Mouse (Mus musculus) frontal cortex, postnatal 10 days (tissue): Measurements from ENCODE around the gene Atxn2l.

Experiments
- DNase-seq, 2 experiments: peaks; one replicate each; pipeline ENCODE4 v3.0.0; 2022; ENCODE audit warnings: low spot score in 2 of 2, mixed read lengths in 1 of 2

Gene Atxn2l

DNA sequence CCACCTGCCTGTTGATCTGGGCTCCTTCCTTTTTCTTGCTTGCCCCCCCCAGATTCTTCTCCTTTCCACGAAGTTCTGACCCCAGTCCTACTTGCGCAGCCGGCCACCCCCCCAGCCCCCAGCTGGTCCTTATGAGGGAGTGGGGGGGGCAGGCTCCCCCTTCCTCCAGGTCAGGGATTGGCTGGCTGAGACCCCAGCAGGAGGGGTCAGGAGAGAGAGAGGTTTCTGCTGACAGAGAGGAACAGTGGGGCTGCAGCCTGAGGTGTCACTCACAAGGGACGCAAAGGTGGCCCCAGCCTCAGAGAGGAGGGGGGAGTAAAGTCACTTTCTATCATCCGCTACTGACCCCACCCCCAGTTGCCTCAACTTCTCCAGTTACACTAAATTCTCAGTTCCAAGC is 40.2 kb downstream of the Atxn2l start, which contains the start of gene Atp2a1:
Atp2a1 (minus strand) TSS at position 105 of the 400 bp plus-strand sequence.
- no peak for DNase-seq

DNA sequence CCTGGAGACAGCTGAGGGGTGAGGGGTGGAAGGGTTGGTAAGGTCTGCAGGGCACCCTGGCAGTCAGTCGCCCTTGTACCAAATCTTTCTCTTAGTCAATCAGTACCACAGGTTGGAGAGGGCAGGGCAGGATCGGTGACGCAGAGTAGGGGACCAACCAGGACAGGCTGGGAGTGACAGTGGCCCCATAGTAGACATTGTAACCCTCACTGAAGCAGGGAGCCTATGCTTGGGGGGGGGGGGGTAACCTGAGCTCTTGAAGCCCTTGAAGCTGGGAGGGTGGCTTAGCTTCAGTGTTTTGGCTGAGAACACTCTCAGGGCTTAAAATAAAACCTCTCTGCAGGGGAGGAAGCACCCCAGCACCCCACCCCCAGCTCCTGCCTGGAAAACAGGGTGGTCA is 41.6 kb downstream of the Atxn2l start:
- DNase-seq: no peak

DNA sequence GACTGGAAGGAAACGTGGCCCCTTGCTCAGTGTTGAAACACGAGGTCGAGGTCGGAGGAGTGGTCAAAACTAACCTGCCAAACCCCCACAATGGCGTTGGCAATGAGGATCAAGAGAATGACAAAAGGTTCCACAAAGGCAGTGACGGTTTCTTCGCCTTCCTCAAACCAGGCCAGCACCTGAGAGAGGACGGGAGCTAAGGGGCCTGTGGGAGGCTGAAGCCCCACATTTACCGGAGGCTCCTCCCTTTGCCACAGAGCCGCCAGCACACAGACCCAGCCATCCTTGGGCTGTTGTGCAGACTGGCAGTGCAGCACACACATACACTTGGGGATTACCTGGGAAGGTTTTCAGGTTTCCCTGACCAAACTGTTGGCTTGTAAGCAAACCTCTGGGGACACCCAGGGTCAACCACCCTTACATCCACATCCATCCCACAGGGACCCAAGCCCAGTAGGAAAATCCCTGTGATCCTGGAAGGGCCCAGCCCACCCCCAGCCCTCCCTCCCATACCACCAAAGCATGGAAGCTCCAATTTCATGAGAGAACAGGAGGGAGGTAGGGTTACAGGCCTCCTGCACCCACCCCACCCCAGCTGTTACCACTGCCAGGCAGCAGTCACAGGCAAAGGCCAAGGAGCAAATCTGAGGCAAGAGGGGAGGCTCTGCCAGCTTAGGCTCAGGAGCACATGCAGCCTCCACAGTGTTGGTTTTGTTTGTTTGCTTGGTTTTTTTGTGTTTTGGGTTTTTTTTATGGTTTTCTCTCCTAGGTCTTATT is 42.4 kb downstream of the Atxn2l start:
- no peak for DNase-seq

DNA sequence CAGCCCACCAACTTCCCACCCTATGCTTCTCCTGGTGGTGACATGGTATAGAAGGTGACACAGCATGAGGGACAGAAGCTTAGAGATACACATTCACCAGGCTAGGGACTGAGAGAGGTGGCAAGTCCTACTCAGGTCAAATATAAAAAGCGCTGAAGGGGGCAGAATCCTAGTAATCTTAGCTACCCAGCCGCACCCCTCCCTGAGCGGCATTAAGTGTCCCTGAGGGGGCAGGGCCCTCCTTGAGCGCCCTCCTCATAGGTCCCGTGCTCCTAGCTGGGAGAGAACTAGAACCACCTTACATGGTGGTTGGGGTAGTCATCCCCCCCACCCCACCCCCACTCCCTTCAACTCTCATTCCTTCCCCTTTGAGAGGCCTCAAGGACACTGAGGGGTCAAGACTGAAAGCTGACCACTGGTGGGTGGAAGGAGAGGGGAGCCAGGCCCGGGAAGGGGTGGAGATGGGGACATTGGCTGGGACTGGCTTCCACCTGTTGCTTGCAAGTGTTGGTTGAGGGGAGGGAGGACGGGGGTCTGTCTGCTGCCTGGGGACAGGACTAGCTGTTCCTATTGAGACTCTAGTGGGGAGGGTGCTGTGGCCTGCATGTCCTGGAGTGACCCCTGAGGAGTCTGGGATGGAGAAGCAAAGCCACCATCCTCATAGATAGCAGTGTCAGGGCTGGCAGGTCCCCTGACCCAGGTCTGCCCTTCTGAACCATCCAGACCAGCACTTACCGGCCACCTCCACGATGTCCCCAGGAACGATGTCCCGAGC is 44.2 kb downstream of the Atxn2l start:
- DNase-seq: no peak

DNA sequence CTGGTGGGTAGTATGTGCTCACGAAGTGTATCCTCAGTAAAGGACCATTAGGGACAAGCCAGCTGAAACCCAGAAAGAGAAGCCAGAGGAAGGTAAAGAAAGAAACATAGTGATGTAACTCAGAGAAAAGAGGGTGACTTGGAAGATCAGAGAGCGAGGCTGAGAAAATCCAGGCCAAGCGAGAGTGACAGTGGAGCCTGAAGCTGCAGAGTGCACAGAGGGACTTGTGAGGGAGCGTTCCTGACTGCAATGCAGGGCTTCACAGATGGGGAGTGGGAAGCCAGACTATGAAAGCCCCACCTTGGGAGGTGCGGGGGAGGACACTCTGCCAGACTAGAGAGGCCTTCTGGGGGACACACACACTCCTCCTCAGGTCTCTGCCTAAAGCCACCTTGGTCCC is 45.0 kb downstream of the Atxn2l start:
- DNase-seq: no peak

DNA sequence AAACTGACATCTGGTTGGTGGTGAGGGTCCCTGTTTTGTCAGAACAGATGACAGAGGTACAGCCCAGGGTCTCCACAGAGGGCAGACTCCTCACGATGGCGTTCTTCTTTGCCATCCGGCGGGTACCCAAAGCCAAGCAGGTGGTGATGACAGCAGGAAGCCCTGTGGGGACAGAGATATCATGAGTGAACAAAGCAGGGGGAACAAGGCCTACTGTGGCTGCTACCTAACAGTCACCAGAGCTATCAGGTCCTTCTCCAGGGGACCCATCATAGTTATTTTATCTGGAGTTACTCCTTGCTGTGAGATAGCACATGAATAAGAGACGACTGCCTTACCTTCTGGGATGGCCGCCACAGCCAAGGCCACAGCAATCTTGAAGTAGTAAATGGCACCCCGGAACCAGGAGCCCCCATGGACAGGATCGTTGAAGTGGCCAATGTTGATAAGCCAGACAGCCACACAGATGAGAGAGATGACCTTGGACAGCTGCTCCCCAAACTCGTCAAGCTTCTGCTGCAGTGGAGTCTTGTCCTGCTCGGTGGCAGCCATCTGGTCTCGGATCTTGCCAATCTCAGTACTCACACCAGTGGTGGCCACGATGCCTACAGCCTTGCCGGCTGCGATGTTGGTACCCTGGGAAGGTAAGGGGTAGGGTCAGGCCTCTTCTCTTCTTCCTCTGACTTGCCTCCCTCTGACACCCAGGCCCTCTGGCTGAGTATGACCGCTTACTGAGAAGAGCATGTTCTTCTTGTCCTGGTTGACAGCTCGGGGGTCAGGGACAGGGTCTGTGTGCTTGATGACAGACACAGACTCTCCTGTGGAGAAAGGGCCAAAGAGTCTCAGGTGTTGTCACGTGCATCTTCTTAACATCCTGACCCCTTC is 46.6 kb downstream of the Atxn2l start:
- DNase-seq: no peak

DNA sequence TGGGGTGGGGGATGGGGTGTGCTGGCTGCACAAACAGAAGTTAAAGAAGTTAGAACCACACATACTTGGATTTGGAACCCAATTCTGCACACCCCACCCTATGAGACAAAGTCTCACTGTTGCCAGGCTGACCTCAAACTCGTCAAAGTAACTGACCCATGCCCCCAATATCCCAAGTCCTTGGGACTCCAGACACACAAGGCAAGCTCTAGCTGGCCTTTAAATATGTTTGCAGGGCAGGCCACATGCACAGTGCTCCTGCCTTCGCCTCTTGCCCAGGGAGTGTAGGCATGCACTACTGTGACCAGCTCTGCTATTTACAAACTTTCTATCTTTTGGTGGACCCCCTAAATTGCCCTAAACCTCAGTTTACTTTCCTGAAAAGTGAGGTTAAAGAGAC is 48.0 kb downstream of the Atxn2l start:
- DNase-seq: no peak

DNA sequence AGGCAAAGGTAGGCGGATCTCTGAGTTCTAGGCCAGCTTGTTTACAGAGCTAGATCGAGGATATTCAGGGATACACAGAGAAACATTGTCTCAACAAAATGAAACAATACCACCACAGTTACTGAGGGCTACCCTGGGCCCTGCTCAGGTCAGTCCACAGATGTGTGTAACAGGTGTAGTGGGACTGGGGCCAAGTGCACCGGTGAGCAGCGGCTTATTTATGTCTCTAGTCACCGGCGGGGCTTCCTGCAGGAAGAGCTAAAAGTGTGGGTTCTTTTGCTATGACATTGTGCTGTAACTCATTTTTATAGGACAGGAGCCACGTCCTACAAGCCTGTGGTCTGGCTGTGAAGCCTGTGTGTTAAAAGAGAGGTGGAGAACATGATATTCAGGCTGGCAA is 49.4 kb downstream of the Atxn2l start:
- DNase-seq: no peak

DNA sequence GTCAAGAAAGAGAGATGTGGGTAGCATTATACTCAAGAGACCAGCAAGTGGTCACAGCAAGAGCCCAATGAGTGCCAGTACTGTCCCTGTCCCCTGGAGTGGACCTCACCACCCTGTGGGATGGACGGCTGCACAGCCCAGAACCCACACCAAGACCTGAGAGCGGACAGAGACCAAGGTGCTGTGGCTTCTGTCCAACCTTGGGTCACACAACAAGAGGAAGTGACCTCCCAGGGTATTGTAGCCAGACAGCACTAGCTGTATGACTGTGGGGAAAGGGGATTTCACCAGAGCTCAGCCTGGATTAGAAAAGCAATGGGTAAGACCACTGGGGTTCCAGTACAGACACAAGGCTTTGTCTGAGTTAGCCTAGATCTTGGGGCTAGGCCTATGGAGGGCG is 51.0 kb downstream of the Atxn2l start:
- DNase-seq: no peak

DNA sequence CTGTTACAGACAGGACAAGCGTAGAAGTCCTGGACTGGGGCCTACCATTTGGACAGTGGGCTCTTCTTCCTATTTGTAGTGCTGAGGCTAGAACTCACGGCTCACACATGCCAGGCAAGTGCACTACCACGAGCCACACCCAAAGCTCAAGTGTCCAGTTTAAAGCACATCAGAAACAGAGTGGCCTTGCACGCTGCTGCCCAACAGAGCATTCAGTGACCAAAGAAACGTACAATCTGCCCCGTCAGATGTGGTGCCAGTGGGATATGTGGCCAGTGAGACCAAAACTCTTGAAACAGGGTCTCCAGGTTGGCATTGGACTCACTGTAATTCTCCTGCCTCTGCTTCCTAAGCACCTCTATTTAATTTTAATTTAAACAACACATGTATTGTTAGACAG is 52.6 kb downstream of the Atxn2l start:
- no peak for DNase-seq

DNA sequence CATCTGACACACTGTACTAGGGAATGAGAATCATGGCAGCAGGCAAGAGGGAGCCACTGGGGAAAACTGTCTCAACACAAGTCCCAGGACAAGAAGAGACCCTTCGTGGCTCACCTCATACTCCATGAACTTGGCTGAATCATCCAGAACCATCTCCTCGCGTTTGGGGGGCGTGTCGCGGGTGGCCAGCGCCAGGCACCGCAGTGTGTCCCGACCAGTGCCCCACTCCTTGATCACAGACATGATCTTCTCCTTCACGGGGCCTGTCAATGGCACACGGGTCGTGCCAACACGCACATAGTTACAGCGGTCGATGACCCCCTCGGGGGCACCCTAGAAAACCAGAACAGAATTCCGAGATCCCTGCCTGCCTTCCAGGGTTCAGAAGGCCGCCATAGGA is 53.2 kb downstream of the Atxn2l start:
- no peak for DNase-seq

DNA sequence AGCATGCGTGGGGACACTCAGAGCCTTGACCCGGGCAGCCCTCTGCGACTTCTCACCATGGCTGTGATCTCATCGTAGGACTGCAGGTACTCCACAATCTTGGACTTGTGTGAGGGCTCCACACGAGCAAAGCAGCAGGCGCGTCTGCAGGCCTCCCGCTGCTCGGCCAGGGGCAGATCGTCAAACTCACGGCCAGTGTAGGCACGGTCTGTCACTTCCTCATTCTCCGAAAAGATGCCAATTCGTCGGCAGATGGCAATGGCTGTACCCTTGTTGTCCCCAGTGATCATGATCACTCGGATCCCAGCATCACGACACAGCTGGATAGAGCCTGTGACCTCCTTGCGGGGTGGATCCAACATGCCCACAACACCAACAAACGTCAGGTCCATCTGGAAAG is 54.8 kb downstream of the Atxn2l start:
- DNase-seq: no peak

DNA sequence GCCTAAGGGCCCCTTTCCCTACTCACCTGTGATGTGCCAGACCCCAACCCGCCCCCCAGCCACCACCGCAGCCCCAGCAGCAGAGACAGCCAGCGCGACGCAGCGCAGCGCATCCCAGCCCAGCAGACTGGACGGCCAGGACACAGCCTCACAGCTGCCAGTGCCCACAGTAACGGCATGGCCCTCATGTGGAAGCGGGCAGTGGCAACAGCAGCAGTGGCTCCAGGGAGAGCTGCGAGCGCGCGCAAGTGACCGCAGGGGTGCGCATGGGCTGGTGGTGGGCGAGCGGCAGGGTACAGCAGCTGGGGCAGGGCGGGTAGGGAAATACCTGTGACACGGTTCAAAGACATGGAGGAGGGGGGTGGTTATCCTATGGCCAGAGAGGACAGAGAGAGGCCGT is 57.0 kb downstream of the Atxn2l start:
- no peak for DNase-seq

DNA sequence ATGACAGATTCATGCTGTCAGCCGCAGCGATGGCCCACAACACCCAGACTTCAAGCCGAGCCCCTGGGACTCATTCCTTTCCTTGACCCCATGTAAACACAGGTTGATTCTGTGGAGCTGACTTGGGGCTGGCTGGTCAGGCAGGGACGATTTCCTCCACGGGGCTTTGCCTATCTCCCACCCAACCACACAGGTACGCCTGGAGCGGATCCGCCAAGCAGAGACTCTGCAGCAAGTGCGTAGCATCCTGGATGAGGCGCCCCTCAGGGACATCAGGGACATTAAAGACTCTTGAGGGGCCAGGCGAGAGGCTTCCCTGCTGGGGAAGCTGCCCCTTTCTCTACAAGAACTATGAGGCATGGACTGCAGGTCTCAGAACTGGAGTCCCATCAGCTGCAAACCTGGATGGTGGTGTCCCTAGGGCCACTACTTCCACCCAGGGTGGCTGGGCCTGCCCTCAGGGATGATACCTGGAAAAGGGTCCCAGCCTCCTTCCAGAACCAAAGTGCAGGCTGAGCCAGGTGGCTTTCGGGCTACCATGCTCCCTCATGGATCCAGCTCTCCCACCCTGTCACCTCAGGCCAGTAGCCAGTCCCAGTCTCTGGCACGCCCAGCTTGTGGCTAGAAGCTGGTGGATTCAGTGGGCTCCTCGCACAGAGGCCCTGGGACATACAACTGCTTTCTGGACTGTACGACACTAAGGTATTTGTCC is 58.0 kb downstream of the Atxn2l start:
- no peak for DNase-seq

DNA sequence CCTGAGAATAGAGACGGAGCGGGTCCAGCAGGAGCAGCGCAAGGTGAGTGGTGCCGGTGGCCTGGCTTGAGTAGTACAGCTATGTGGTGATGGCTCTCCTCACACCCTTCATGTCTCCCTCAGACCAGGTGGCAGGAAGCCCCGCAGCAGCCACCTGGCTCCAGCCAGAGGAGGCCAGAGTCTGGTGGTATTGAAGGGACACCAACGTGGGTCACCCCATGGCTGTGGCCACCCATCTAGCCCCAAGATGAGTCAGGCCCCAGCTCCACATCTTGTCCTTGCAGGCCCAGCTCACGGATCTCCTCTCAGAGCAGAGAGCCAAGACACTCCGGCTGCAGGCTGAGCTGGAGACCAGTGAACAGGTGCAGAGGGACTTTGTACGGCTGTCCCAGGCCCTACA is 58.7 kb downstream of the Atxn2l start:
- no peak for DNase-seq

DNA sequence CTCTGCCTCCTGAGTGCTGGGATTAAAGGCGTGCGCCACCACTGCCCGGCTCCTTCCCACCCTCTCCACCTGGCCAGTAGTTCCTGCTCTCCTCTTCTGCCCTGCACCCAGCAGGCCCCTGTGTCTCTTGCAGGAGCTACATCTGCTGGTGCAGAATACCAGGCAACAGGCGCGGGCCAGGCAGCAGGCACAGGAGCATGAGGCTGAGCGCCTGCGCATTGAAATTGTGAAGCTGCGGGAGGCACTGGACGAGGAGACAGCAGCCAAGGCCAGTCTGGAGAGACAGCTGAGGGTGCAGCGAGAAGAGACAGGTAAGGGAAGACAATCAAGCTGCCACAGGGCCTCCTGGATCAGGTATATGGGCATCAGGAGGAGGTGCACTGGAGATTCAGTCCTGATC is 59.2 kb downstream of the Atxn2l start:
- no peak for DNase-seq
